Mouse (Mus musculus): ENCODE measurements around the gene Tmprss11b. TPM values are rescaled to one million over a fixed set of nuclear protein-coding genes. Genes with fewer than 3 reads are reported as not detected.

Gene Tmprss11b
- not detected in 2 replicates for polyA plus RNA-seq (2012)

DNA sequence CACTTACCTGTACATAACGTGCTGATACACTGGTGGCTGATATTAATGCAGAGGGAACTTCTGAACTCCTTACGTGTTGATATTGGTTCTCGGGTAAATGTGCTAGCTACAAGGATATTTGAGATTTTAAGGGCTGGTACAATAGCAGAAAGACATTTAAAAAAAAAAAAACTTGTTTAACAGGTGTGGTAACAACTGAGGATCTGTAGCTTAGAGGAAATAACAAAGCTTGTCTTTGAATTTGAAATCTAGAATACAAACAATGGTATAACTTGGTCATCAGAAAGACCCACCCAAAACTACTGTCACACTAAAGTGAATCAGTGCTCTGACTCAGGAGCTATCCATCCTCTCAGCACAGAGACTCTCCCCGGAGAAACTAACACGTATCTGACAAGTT is at the start of gene Tmprss11b:
Gene Tmprss11b (minus strand): TSS at position 101 of the 400 bp plus-strand sequence.
- TF ChIP-seq GATA1 (IDR thresholded peaks at IDR 0.05; ENCODE audit: low read length) = no peak

DNA sequence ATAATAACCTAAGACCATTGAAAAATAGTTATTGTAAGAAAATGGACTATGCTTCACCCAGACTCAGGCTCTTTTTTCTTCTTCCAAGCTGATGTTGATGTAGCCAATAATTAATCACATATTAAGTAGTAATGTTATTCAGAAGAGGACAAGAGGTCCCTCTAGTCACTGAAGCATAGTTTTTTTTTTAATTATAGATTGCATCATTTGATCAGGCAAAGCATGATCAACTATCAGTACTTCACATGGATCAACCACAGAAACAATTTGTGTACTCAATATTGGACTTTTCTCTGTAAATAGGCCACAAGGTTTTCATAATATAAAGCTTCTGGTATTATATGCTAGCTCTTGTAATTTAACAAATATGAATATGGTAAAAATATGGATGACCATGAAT is 48.9 kb upstream of the Tmprss11b start:
- TF ChIP-seq GATA1 (IDR thresholded peaks at IDR 0.05; ENCODE audit: low read length) = no peak

DNA sequence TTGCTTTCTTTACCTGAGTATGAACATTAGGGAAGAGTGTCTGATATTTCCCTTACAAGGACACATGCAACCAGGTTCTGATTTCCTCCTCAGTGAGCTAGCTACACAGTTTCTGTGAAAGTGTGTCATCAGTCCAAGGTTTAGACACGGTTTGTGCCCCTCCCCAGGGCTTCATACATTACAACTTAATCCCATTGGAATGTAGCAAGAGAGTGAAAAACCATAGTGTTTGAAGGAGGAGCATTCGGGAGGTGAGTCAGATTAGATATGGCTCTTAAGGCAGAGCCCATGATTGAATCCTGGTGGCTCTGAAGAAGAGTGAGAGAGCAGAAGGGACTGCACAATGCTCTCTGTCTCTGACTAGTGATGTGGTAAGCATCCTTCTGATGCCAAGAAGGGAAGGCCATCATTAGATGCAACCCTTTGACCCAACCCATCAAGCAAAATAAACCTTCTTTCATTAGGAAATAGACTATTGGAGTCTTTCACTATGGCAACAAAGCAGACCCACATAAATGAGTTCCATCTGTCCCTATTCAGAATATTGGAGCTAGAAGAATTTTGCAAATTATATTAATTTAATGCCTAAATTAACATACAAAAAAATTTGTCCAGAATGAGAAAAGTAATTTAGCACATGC is 46.8 kb upstream of the Tmprss11b start:
- no peak for TF ChIP-seq GATA1 (IDR thresholded peaks at IDR 0.05; ENCODE audit: low read length)

DNA sequence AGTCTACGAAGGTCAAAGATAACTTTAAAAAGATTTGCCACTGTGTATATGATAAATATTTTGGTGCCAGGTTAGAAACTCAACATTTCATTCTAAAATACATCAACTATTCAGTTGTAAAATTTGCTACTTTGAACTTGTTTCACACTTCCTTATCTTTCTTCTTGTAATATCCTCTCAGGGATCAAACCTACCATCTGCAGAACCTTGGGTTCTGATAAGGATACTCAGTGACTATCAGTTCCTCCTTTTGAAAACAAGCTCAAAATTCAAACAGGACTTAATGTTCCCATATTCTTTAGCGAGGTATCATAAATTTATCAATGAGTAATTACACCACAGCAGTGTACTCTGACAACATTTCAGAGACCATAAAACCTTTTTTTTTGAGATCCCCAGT is 38.8 kb upstream of the Tmprss11b start:
- TF ChIP-seq GATA1 (IDR thresholded peaks at IDR 0.05; ENCODE audit: low read length) = no peak

DNA sequence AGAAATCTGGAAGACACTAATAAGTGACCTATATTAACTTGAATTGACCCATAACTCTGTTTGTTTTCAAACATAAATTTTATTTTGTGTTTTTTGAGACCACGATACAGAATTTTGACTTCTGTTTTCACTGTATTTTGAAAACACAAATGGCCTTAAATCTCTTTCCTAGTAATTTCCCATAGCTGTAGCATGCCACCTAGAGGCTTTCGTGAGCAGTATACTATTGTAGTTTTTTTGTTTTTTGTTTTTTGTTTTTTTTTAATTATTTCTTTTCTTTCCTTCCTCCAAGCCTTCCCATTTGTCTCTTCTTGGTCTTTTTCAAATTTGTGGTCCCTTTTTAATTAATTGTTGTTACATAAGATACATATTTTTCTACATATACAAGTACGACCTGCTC is 28.8 kb upstream of the Tmprss11b start:
- TF ChIP-seq GATA1 (IDR thresholded peaks at IDR 0.05; ENCODE audit: low read length) = no peak

DNA sequence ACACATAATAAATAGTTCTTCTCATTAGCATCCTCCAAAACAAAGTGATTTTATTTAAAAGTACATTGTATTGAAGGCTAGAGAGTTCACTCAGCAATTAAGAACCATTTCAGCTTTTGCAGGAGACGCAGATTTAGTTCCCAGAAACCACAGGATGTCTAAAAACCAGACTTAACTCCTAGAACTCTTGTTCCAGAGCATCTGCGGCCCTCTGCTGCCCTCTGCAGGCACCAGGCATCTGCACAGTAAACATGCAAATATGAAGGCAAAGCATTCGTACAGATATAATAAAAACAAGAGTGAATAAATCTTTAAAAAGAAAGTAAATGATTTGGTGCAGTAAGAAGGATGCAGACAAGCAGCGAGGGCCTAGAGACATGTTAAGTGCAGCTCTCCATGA is 8.5 kb upstream of the Tmprss11b start:
- TF ChIP-seq GATA1 (IDR thresholded peaks at IDR 0.05; ENCODE audit: low read length) = no peak

DNA sequence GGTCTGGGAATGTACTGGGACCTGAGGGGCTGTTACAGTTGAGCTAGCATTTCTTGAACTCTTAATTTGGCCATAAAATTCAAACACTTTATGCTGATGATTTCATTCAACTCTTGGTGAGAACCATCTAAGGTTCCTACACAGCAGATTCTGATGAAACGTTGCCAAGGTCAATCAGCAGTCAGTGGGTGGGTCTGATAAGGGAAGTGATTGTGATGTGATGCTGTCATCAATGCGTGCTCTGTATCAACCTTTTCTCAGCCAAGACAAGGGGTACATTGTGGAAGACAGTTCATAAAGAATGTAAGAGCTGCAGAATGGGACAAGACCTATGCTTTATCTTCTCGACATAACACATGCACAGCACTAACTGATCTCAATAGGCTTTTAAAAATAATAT is 35.4 kb downstream of the Tmprss11b start:
- no peak for TF ChIP-seq GATA1 (IDR thresholded peaks at IDR 0.05; ENCODE audit: low read length)

DNA sequence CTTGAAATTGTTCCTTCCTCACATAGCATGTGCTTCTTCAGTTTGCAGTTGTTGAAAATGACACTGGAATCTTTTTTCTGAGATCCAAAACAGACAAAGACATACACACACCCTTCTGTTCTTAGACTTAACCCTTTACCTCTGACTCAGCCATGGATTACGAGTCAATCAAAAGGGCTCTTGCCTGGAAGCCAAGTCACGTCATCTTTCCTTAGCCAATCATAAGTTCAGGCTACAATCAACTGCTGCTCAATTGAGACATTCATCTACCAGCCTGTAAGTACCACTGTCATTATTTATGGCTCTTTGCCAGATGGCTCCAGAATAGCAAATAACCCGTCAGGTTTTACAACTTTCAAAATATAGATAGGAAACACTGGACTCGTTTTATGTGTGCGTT is 43.8 kb downstream of the Tmprss11b start, which contains the start of gene Tmprss11f:
Gene Tmprss11f (minus strand): TSS at position 101 of the 400 bp plus-strand sequence.
- TF ChIP-seq GATA1 (IDR thresholded peaks at IDR 0.05; ENCODE audit: low read length) = no peak

DNA sequence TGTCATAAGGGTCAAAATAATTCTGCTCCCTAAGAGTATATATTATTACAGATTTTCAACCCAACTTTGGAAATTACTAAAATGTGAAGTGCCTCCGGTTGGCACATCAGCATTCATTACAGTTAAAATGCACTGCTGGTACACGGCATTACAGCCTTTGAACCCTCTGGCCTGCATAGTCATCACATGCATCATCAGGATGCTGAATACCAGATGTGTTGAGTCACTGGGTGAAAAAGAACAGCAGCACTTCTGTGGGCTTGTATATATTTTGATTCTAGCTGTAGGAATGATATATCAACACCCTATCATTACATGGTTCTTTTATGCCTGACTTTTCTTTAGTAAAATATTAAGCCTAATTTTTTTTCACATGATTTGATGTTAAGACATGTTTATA is 45.5 kb downstream of the Tmprss11b start:
- TF ChIP-seq GATA1 (IDR thresholded peaks at IDR 0.05; ENCODE audit: low read length) = no peak

DNA sequence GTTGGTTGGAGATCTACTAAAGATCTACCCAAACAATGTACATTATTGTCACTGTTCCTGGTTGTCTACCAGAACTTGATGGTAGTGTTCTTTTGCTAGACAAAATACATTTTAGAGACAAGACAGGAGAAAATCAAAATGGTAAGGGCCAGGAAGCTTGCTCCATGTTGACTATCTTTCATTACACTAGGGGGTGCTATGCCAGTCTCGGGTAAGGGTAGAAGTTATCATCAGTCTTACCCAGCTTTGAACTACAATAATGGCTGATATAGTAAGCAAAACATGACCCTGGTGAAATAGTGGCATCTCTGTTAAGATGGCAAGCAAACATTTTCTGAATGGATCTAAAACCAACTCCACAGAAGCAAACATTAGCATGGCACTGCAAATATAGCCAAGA is 54.4 kb downstream of the Tmprss11b start:
- TF ChIP-seq GATA1 (IDR thresholded peaks at IDR 0.05; ENCODE audit: low read length) = no peak

Other genes with a start within 250 kb of the Tmprss11b start
- not detected in 2 replicates for gene Tmprss11a, start 207.4 kb downstream of the Tmprss11b start, polyA plus RNA-seq (2012)
- gene Tmprss11g, start 157.8 kb downstream of the Tmprss11b start, polyA plus RNA-seq (2012) = not detected in 2 replicates
- gene Tmprss11f, start 43.9 kb downstream of the Tmprss11b start, polyA plus RNA-seq (2012) = not detected in 2 replicates
- gene Tmprss11e, start 69.5 kb upstream of the Tmprss11b start, polyA plus RNA-seq (2012) = not detected in 2 replicates
- 17.6 and 24.8 TPM in 2 replicates for gene Ythdc1, start 127.9 kb upstream of the Tmprss11b start, polyA plus RNA-seq (2012)
- gene Ugt2b34, start 230.6 kb upstream of the Tmprss11b start, polyA plus RNA-seq (2012) = not detected in 2 replicates